Mouse (Mus musculus) gastrocnemius, adult 2 months (tissue): ENCODE results near the gene Ephb2. TPM values are rescaled to one million over a fixed set of nuclear protein-coding genes. Genes with fewer than 3 reads are reported as not detected.

Source experiments
- DNase-seq: peaks from one replicate; pipeline ENCODE4 v3.0.0; 2022
- H3K27ac ChIP-seq: fragments of 200-600 bp; 2 replicates; pipeline ENCODE4 v1.8.1; 2022; ENCODE audit warnings: mild to moderate bottlenecking
- H3K4me3 ChIP-seq: fragments of 200-600 bp; 2 replicates; pipeline ENCODE4 v1.8.1; 2022; ENCODE audit warnings: mild to moderate bottlenecking, moderate library complexity
- CTCF ChIP-seq: fragments of 200-600 bp; IDR thresholded peaks from 2 replicates; pipeline ENCODE4 v1.8.1; 2022; ENCODE audit warnings: antibody characterized with exemption, mild to moderate bottlenecking, moderate library complexity
- intact Hi-C: fragments of 180-260 bp; cut with DNase I; formaldehyde crosslinking; loops from one replicate; pipeline ENCODE4 v1.15.1; 2025
- long read RNA-seq, 2 experiments: library from polyadenylated mRNA; stranded (forward); transcript quantifications; one replicate each; pipeline ENCODE4 v2.0.0; 2021
- total RNA-seq, 2 experiments: library from RNA; stranded (reverse); gene quantifications; 2 replicates each; pipeline ENCODE4 v1.2.3; 2021

The Ephb2 gene
- 1 to 10 TPM in 1 of 2 experiments, under 1 TPM in 1; 0.26 to 1.9 TPM for total RNA-seq
- long read RNA-seq, experiment 1: 0 reads
- long read RNA-seq, experiment 2, partial matches to known transcripts: 0 of 1 reads
- long read RNA-seq, experiment 2, other reads (novel, unspliced or antisense): 1 of 1 reads

- intact Hi-C loops: no loop called here
- peak; percentile 71 for DNase-seq
- no peak for TF ChIP-seq CTCF
- Histone ChIP-seq H3K4me3 (peak within 1 kb of the TSS; percentile 72), H3K27ac (peak within 1 kb of the TSS; percentile 77)
These were observed at the start of gene Ephb2 for GRCm38 (mm10) chr4:136835621-136836386. Gene Ephb2, minus strand, starts transcription at chr4:136835988.

GRCm38 (mm10) chr4:136878601-136879000 lies 42.8 kb upstream of the Ephb2 start:
- Histone ChIP-seq H3K4me3 (no peak overlapping the region), H3K27ac (no peak overlapping the region)
- peak; percentile 33; the same call in 1 of the 2 replicates for TF ChIP-seq CTCF
- intact Hi-C loops: no loop called here
- no peak for DNase-seq

GRCm38 (mm10) chr4:136878171-136878570 lies 42.4 kb upstream of the Ephb2 start:
- no peak for DNase-seq
- Histone ChIP-seq H3K27ac (no peak overlapping the region), H3K4me3 (no peak overlapping the region)
- no peak for TF ChIP-seq CTCF
- intact Hi-C loops: no loop called here

GRCm38 (mm10) chr4:136876971-136877370 lies 41.2 kb upstream of the Ephb2 start:
- intact Hi-C loops: no loop called here
- peak; percentile 41; the same call in 1 of the 2 replicates for TF ChIP-seq CTCF
- no peak for DNase-seq
- no peak overlapping the region for H3K4me3 ChIP-seq
- H3K27ac ChIP-seq: no peak overlapping the region

GRCm38 (mm10) chr4:136875012-136875411 lies 39.2 kb upstream of the Ephb2 start:
- no peak for DNase-seq
- Histone ChIP-seq H3K4me3 (no peak overlapping the region), H3K27ac (no peak overlapping the region)
- TF ChIP-seq CTCF: no peak
- intact Hi-C loops: no loop called here

GRCm38 (mm10) chr4:136868371-136868770 lies 32.6 kb upstream of the Ephb2 start:
- Histone ChIP-seq H3K27ac (no peak overlapping the region), H3K4me3 (no peak overlapping the region)
- intact Hi-C loops: no loop called here
- no peak for DNase-seq
- TF ChIP-seq CTCF: no peak

GRCm38 (mm10) chr4:136867690-136868345 lies 32.0 kb upstream of the Ephb2 start:
- Histone ChIP-seq H3K4me3 (no peak overlapping the region), H3K27ac (no peak overlapping the region)
- TF ChIP-seq CTCF: no peak
- no peak for DNase-seq
- intact Hi-C loops: no loop called here

GRCm38 (mm10) chr4:136865531-136865930 lies 29.7 kb upstream of the Ephb2 start:
- TF ChIP-seq CTCF: no peak
- H3K4me3 ChIP-seq: no peak overlapping the region
- intact Hi-C loops: no loop called here
- DNase-seq: no peak
- H3K27ac ChIP-seq: no peak overlapping the region

- TF ChIP-seq CTCF: no peak
- H3K27ac ChIP-seq: no peak overlapping the region
- intact Hi-C loops: no loop called here
- no peak for DNase-seq
- H3K4me3 ChIP-seq: no peak overlapping the region
These were observed 29.1 kb upstream of the Ephb2 start for GRCm38 (mm10) chr4:136864751-136865470.

- Histone ChIP-seq H3K4me3 (no peak overlapping the region), H3K27ac (no peak overlapping the region)
- no peak for TF ChIP-seq CTCF
- intact Hi-C loops: no loop called here
- no peak for DNase-seq
These were observed 27.7 kb upstream of the Ephb2 start for GRCm38 (mm10) chr4:136863517-136863916.

- Histone ChIP-seq H3K4me3 (no peak overlapping the region), H3K27ac (no peak overlapping the region)
- no peak for TF ChIP-seq CTCF
- intact Hi-C loops: no loop called here
- DNase-seq: no peak
These were observed 26.6 kb upstream of the Ephb2 start for GRCm38 (mm10) chr4:136862411-136862810.

GRCm38 (mm10) chr4:136861806-136862205 lies 26.0 kb upstream of the Ephb2 start:
- intact Hi-C loops: no loop called here
- no peak for DNase-seq
- H3K4me3 ChIP-seq: no peak overlapping the region
- no peak overlapping the region for H3K27ac ChIP-seq
- no peak for TF ChIP-seq CTCF

GRCm38 (mm10) chr4:136860022-136860421 lies 24.2 kb upstream of the Ephb2 start:
- no peak overlapping the region for H3K4me3 ChIP-seq
- no peak for DNase-seq
- TF ChIP-seq CTCF: peak; percentile 28; the same call in 1 of the 2 replicates
- intact Hi-C loops: no loop called here
- H3K27ac ChIP-seq: no peak overlapping the region
